In genomic region chr17:74920056-74920455, GRCm38 (mm10) we compare ENCODE assay signal across 26 mouse cellular contexts.
DNase-seq lines count a peak whose midpoint lies in the region; ATAC-seq and TF ChIP-seq lines count a peak whose summit lies in the region.
"Had no signal": no experiment of that assay in that cellular context is flagged by ENCODE, and none has a peak within 500 bp of the region (broad histone marks: within the 10 kb centered on the region; RNA-seq: fewer than 3 reads in every experiment).

No protein-coding gene starts in this region.

- no peak overlapping the region for H3K27ac ChIP-seq in kidney, adult 2 months (ENCODE audit: insufficient read depth, low read depth, low read length)
- H3K27ac ChIP-seq in kidney, embryonic 16.5 days (ENCODE audit: low read length): no peak overlapping the region
- H3K27ac ChIP-seq in limb, embryonic 14.5 days (replicated peaks; ENCODE audit: low read depth, low read length): no peak overlapping the region
- H3K27ac ChIP-seq in limb, embryonic 10.5 days: no peak overlapping the region
- H3K27ac ChIP-seq: forebrain, embryonic 10.5 days; forebrain, embryonic 13.5 days; gastrocnemius, adult 2 months; heart, embryonic 15.5 days; hindbrain, embryonic 10.5 days; hindbrain, embryonic 13.5 days had no signal

- no peaks in the 10 kb centered on the region for H3K4me1 ChIP-seq in kidney, adult 2 months (ENCODE audit: control insufficient read depth, insufficient read depth, low read length)
- peaks cover 10% of the 10 kb centered on the region for H3K4me1 ChIP-seq in kidney, embryonic 16.5 days (ENCODE audit: insufficient read depth, low read length)
- H3K4me1 ChIP-seq in limb, embryonic 14.5 days (ENCODE audit: control insufficient read depth, insufficient read depth, low read length): peaks cover 12% of the 10 kb centered on the region
- peaks cover 14% of the 10 kb centered on the region for H3K4me1 ChIP-seq in limb, embryonic 10.5 days
- H3K4me1 ChIP-seq: forebrain, embryonic 13.5 days; heart, embryonic 15.5 days; hindbrain, embryonic 13.5 days had no signal

- H3K27me3 ChIP-seq in kidney, adult 2 months (replicated peaks; ENCODE audit: control insufficient read depth, insufficient read depth, low read length): no peaks in the 10 kb centered on the region
- no peaks in the 10 kb centered on the region for H3K27me3 ChIP-seq in kidney, embryonic 16.5 days (ENCODE audit: insufficient read depth, low read length)
- H3K27me3 ChIP-seq in limb, embryonic 14.5 days (ENCODE audit: control insufficient read depth, insufficient read depth, low read length): no peaks in the 10 kb centered on the region
- H3K27me3 ChIP-seq in limb, embryonic 10.5 days (ENCODE audit: low read depth, poor library complexity, severe bottlenecking): no peaks in the 10 kb centered on the region
- H3K27me3 ChIP-seq: forebrain, embryonic 13.5 days; heart, embryonic 12.5 days; heart, embryonic 15.5 days; hindbrain, embryonic 13.5 days; Patski had no signal

- H3K36me3 ChIP-seq in kidney, adult 2 months (ENCODE audit: control insufficient read depth, insufficient read depth, low read length): no peaks in the 10 kb centered on the region
- H3K36me3 ChIP-seq in kidney, embryonic 16.5 days (ENCODE audit: insufficient read depth, low read length): no peaks in the 10 kb centered on the region
- no peaks in the 10 kb centered on the region for H3K36me3 ChIP-seq in limb, embryonic 14.5 days (ENCODE audit: control insufficient read depth, insufficient read depth, low read length)
- no peaks in the 10 kb centered on the region for H3K36me3 ChIP-seq in limb, embryonic 10.5 days
- H3K36me3 ChIP-seq: forebrain, embryonic 10.5 days; G1E; heart, embryonic 12.5 days; heart, embryonic 15.5 days; hindbrain, embryonic 10.5 days; hindbrain, embryonic 13.5 days had no signal

- WGBS in kidney, adult 2 months: 63% methylated on average over 5 of the region's 5 CpGs
- 79% methylated on average over 5 of the region's 5 CpGs for WGBS in kidney, embryonic 16.5 days
- WGBS in limb, embryonic 14.5 days: 88% methylated on average over 5 of the region's 5 CpGs
- 93% methylated on average over 5 of the region's 5 CpGs for WGBS in limb, embryonic 10.5 days

- H3K9me3 ChIP-seq in kidney, embryonic 16.5 days (ENCODE audit: low read length): peaks cover 11% of the 10 kb centered on the region; the same call in 1 of the 2 replicates
- peaks cover 5% of the 10 kb centered on the region; the same call in 1 of the 2 replicates for H3K9me3 ChIP-seq in limb, embryonic 14.5 days (ENCODE audit: control insufficient read depth, low read length)
- peaks cover 2% of the 10 kb centered on the region; the same call in 1 of the 2 replicates for H3K9me3 ChIP-seq in limb, embryonic 10.5 days (replicated peaks)
- H3K9me3 ChIP-seq: forebrain, embryonic 10.5 days had no signal

- no peak for TF ChIP-seq POLR2A in kidney, adult 2 months (IDR thresholded peaks at IDR 0.05; ENCODE audit: low read depth, low read length)
- TF ChIP-seq POLR2A in limb, embryonic 14.5 days (IDR thresholded peaks at IDR 0.05; ENCODE audit: borderline replicate concordance, extremely low read depth, insufficient read depth, insufficient read length): no peak

- TF ChIP-seq CTCF in kidney, adult 2 months (conservative IDR thresholded peaks at IDR 0.05; ENCODE audit: insufficient read depth, insufficient read length, low read depth, low read length): no peak

- no peak overlapping the region for H3K4me3 ChIP-seq in kidney, adult 2 months (ENCODE audit: insufficient read depth, low read depth, low read length)
- H3K4me3 ChIP-seq in kidney, embryonic 16.5 days (ENCODE audit: low read length): no peak overlapping the region
- H3K4me3 ChIP-seq in limb, embryonic 14.5 days (replicated peaks; ENCODE audit: low read length): no peak overlapping the region
- no peak overlapping the region for H3K4me3 ChIP-seq in limb, embryonic 10.5 days
- H3K4me3 ChIP-seq: forebrain, embryonic 10.5 days; forebrain, embryonic 13.5 days; gastrocnemius, adult 2 months; heart, embryonic 12.5 days; heart, embryonic 15.5 days; hindbrain, embryonic 10.5 days; hindbrain, embryonic 13.5 days had no signal

- no peak overlapping the region for H3K9ac ChIP-seq in kidney, embryonic 16.5 days (replicated peaks; ENCODE audit: low read length)
- H3K9ac ChIP-seq in limb, embryonic 14.5 days (ENCODE audit: low read depth, low read length, severe bottlenecking): no peak overlapping the region
- H3K9ac ChIP-seq: forebrain, embryonic 13.5 days; heart, embryonic 12.5 days; heart, embryonic 15.5 days; hindbrain, embryonic 13.5 days had no signal

- no peak for ATAC-seq in kidney, embryonic 16.5 days (ENCODE audit: low FRiP score, low TSS enrichment)
- ATAC-seq in limb, embryonic 14.5 days (ENCODE audit: low FRiP score, low read depth): no peak
- ATAC-seq: forebrain, embryonic 13.5 days; forebrain, embryonic 16.5 days; hindbrain, embryonic 16.5 days; Patski had no signal

- peak; percentile 29 for DNase-seq in heart, adult 11 months
- no peak for DNase-seq in heart, adult 9 months (ENCODE audit: low spot score in 2 of 2)
- DNase-seq in kidney, adult 2 months: peak; percentile 12
- peak; percentile 1 for DNase-seq in limb, embryonic 14.5 days (ENCODE audit: low spot score)
- DNase-seq in limb, embryonic 10.5 days (ENCODE audit: low spot score): no peak
- DNase-seq: adrenal gland, postnatal 10 days; adrenal gland, postnatal 36 days; cerebellum, adult 18-20 months; cerebellum, adult 9-10 months; cerebellum, postnatal 14 days; gastrocnemius, adult 2 months; gastrocnemius, postnatal 14 days; heart, adult 18-20 months; heart, postnatal 10 days; heart, postnatal 36 days had no signal

- H3K4me2 ChIP-seq in kidney, embryonic 16.5 days (replicated peaks; ENCODE audit: low read depth, low read length): no peak overlapping the region
- no peak overlapping the region for H3K4me2 ChIP-seq in limb, embryonic 14.5 days (replicated peaks; ENCODE audit: low read depth, low read length, severe bottlenecking)
- H3K4me2 ChIP-seq: forebrain, embryonic 13.5 days; heart, embryonic 12.5 days; heart, embryonic 15.5 days; hindbrain, embryonic 13.5 days had no signal

Comparison
In these comparisons a context has a peak if more than half of its experiments do, and no peak if none do; other contexts are left out.
1. DNase-seq: peak in heart, adult 11 months (single experiment), kidney, adult 2 months (single experiment) and limb, embryonic 14.5 days (single experiment); none in heart, adult 9 months (0 of 2) and limb, embryonic 10.5 days (single experiment).